Mouse (Mus musculus): Measurements from ENCODE around the gene Mettl23. TPM values are rescaled to one million over a fixed set of nuclear protein-coding genes. Genes with fewer than 3 reads are reported as not detected.
A peak's percentile ranks its signal among the peaks of the same experiment; 100 is the strongest.

Gene Mettl23
- total and polyA plus RNA-seq, 2 experiments from 2014 or later, result 32.2 to 47.4 TPM

- Histone ChIP-seq H3K9me3 (ENCODE audit: low read length) (no peaks in the 10 kb centered on the region), H3K4me3 (ENCODE audit: low read depth, low read length) (peak within 1 kb of the TSS; percentile 73), H3K36me3 (ENCODE audit: insufficient read depth, low read length) (peaks cover 11% of the 10 kb centered on the region; the same call in 1 of the 2 replicates), H3K4me2 (ENCODE audit: low read depth, low read length, poor library complexity, severe bottlenecking) (peak within 1 kb of the TSS; percentile 51), H3K4me1 (ENCODE audit: insufficient read depth, low read length) (peaks cover 11% of the 10 kb centered on the region; the same call in 1 of the 2 replicates), H3K27ac (ENCODE audit: low read depth, low read length) (peak within 1 kb of the TSS; percentile 98), H3K9ac (replicated peaks; ENCODE audit: low read length, poor library complexity, severe bottlenecking) (peak within 1 kb of the TSS; percentile 91), H3K27me3 (ENCODE audit: insufficient read depth, low read length) (no peaks in the 10 kb centered on the region)
- DNase-seq (ENCODE audit: low spot score) (peak; percentile 97), ATAC-seq (ENCODE audit: low FRiP score) (peak; percentile 91)
- 1% methylated on average over 59 of the region's 74 CpGs for WGBS
- no peak for TF ChIP-seq CTCF (IDR thresholded peaks at IDR 0.05)
Measured at GRCm38 (mm10) chr11:116852891-116853511, 9.9 kb downstream of the Mettl23 start, which contains the start of gene Srsf2. Gene Srsf2, minus strand, starts transcription at chr11:116853094.

- Histone ChIP-seq H3K27me3 (ENCODE audit: insufficient read depth, low read length) (no peaks in the 10 kb centered on the region), H3K4me2 (ENCODE audit: low read depth, low read length, poor library complexity, severe bottlenecking) (peak overlapping the region; percentile 51), H3K9me3 (ENCODE audit: low read length) (no peaks in the 10 kb centered on the region), H3K36me3 (ENCODE audit: insufficient read depth, low read length) (peaks cover 10% of the 10 kb centered on the region; the same call in 1 of the 2 replicates), H3K27ac (ENCODE audit: low read depth, low read length) (peak overlapping the region; percentile 98), H3K4me3 (ENCODE audit: low read depth, low read length) (peak overlapping the region; percentile 73), H3K4me1 (ENCODE audit: insufficient read depth, low read length) (peaks cover 11% of the 10 kb centered on the region; the same call in 1 of the 2 replicates), H3K9ac (replicated peaks; ENCODE audit: low read length, poor library complexity, severe bottlenecking) (peak overlapping the region; percentile 91)
- WGBS, result 1% methylated on average over 36 of the region's 36 CpGs
- peak; percentile 97 for DNase-seq (ENCODE audit: low spot score)
- peak; percentile 93 for ATAC-seq (ENCODE audit: low FRiP score)
- TF ChIP-seq CTCF (IDR thresholded peaks at IDR 0.05), result no peak
Measured at GRCm38 (mm10) chr11:116853512-116853928, 10.4 kb downstream of the Mettl23 start.

GRCm38 (mm10) chr11:116854279-116854678, 11.2 kb downstream of the Mettl23 start:
- Histone ChIP-seq H3K36me3 (ENCODE audit: insufficient read depth, low read length) (peaks cover 12% of the 10 kb centered on the region), H3K27ac (ENCODE audit: low read depth, low read length) (peak overlapping the region; percentile 98; the same call in 1 of the 2 replicates), H3K4me2 (ENCODE audit: low read depth, low read length, poor library complexity, severe bottlenecking) (peak overlapping the region; percentile 51), H3K27me3 (ENCODE audit: insufficient read depth, low read length) (no peaks in the 10 kb centered on the region), H3K9ac (replicated peaks; ENCODE audit: low read length, poor library complexity, severe bottlenecking) (peak overlapping the region; percentile 91), H3K4me3 (ENCODE audit: low read depth, low read length) (peak overlapping the region; percentile 73), H3K4me1 (ENCODE audit: insufficient read depth, low read length) (peaks cover 11% of the 10 kb centered on the region; the same call in 1 of the 2 replicates), H3K9me3 (ENCODE audit: low read length) (no peaks in the 10 kb centered on the region)
- ATAC-seq (ENCODE audit: low FRiP score) (no peak), DNase-seq (ENCODE audit: low spot score) (no peak)
- TF ChIP-seq CTCF (IDR thresholded peaks at IDR 0.05), result no peak
- WGBS, result 46% methylated on average over 10 of the region's 10 CpGs

GRCm38 (mm10) chr11:116857183-116857850, 14.2 kb downstream of the Mettl23 start:
- Histone ChIP-seq H3K27ac (ENCODE audit: low read depth, low read length) (no peak overlapping the region), H3K4me3 (ENCODE audit: low read depth, low read length) (no peak overlapping the region), H3K27me3 (ENCODE audit: insufficient read depth, low read length) (no peaks in the 10 kb centered on the region), H3K9me3 (ENCODE audit: low read length) (no peaks in the 10 kb centered on the region), H3K4me2 (ENCODE audit: low read depth, low read length, poor library complexity, severe bottlenecking) (no peak overlapping the region), H3K4me1 (ENCODE audit: insufficient read depth, low read length) (peaks cover 8% of the 10 kb centered on the region; the same call in 1 of the 2 replicates), H3K36me3 (ENCODE audit: insufficient read depth, low read length) (peaks cover 35% of the 10 kb centered on the region), H3K9ac (replicated peaks; ENCODE audit: low read length, poor library complexity, severe bottlenecking) (no peak overlapping the region)
- 89% methylated on average over 12 of the region's 12 CpGs for WGBS
- DNase-seq (ENCODE audit: low spot score), result no peak
- no peak for ATAC-seq (ENCODE audit: low FRiP score)
- TF ChIP-seq CTCF (IDR thresholded peaks at IDR 0.05), result no peak

GRCm38 (mm10) chr11:116864444-116864843, 21.4 kb downstream of the Mettl23 start:
- Histone ChIP-seq H3K4me2 (ENCODE audit: low read depth, low read length, poor library complexity, severe bottlenecking) (no peak overlapping the region), H3K4me3 (ENCODE audit: low read depth, low read length) (no peak overlapping the region), H3K27me3 (ENCODE audit: insufficient read depth, low read length) (no peaks in the 10 kb centered on the region), H3K27ac (ENCODE audit: low read depth, low read length) (no peak overlapping the region), H3K4me1 (ENCODE audit: insufficient read depth, low read length) (no peaks in the 10 kb centered on the region), H3K36me3 (ENCODE audit: insufficient read depth, low read length) (peaks cover 77% of the 10 kb centered on the region), H3K9ac (replicated peaks; ENCODE audit: low read length, poor library complexity, severe bottlenecking) (no peak overlapping the region), H3K9me3 (ENCODE audit: low read length) (no peaks in the 10 kb centered on the region)
- no peak for TF ChIP-seq CTCF (IDR thresholded peaks at IDR 0.05)
- no peak for ATAC-seq (ENCODE audit: low FRiP score)
- DNase-seq (ENCODE audit: low spot score), result no peak
- 90% methylated on average over 10 of the region's 10 CpGs for WGBS

All from midbrain, postnatal 0 days (tissue).